Mouse (Mus musculus) heart, adult 8-10 months (tissue): ENCODE measurements at regions not wholly inside any gene's neighbourhood (a gene's known extent, or its start where the extent isn't known, plus 50 kb on each side); places are given as distances from the start of the nearest gene placed in this dataset.

Experiments
- DNase-seq: peaks from one replicate; pipeline ENCODE4 v3.0.0; 2022; ENCODE audit warnings: low spot score

GRCm38 (mm10) chr10:68606848-68607247 is 65.2 kb upstream of the Cabcoco1 start:
- no peak for DNase-seq

- no peak for DNase-seq
Measured at GRCm38 (mm10) chr10:68611906-68612305, 70.2 kb upstream of the Cabcoco1 start.

- no peak for DNase-seq
Measured at GRCm38 (mm10) chr10:68612727-68613126, 71.0 kb upstream of the Cabcoco1 start.

- DNase-seq: no peak
Measured at GRCm38 (mm10) chr10:68623786-68624185, 82.1 kb upstream of the Cabcoco1 start.

GRCm38 (mm10) chr10:68625329-68625728 is 83.6 kb upstream of the Cabcoco1 start:
- no peak for DNase-seq

- no peak for DNase-seq
Measured at GRCm38 (mm10) chr10:68625752-68626151, 84.1 kb upstream of the Cabcoco1 start.

GRCm38 (mm10) chr10:68629486-68629885 is 87.8 kb upstream of the Cabcoco1 start:
- no peak for DNase-seq

GRCm38 (mm10) chr10:68633180-68633579 is 90.3 kb upstream of the Tmem26 start:
- no peak for DNase-seq

- no peak for DNase-seq
Measured at GRCm38 (mm10) chr10:68652700-68653099, 70.7 kb upstream of the Tmem26 start.

- no peak for DNase-seq
Measured at GRCm38 (mm10) chr10:68655491-68655890, 68.0 kb upstream of the Tmem26 start.

GRCm38 (mm10) chr10:68666094-68666493 is 57.4 kb upstream of the Tmem26 start:
- DNase-seq: no peak

GRCm38 (mm10) chr10:68669330-68669729 is 54.1 kb upstream of the Tmem26 start:
- DNase-seq: no peak

- peak; percentile 2 for DNase-seq
Measured at GRCm38 (mm10) chr10:68669992-68670391, 53.5 kb upstream of the Tmem26 start.

- DNase-seq: no peak
Measured at GRCm38 (mm10) chr10:68672291-68672690, 51.2 kb upstream of the Tmem26 start.

- no peak for DNase-seq
Measured at GRCm38 (mm10) chr10:68673102-68673872, 50.2 kb upstream of the Tmem26 start.
